Mouse (Mus musculus) mouse trophoblast stem cell (cell line): ENCODE results near the gene Fosl1.

Experiments
- in situ Hi-C, 2 experiments: fragments of 300-500 bp; cut with MseI, MboI; formaldehyde crosslinking; loops; 2 replicates in 1 of 2; 3 replicates in 1 of 2; pipeline ENCODE4 v1.15.1; 2025

The Fosl1 gene

GRCm38 (mm10) chr19:5424782-5425741, 22.3 kb upstream of the Fosl1 start, which contains the start of the genes Drap1 and AI837181:
TSS of gene Drap1 (minus strand) at chr19:5424979.
TSS of gene AI837181 (plus strand) at chr19:5425144.
- in situ Hi-C loops = no loop called here

GRCm38 (mm10) chr19:5425906-5426565, 21.3 kb upstream of the Fosl1 start:
- in situ Hi-C loops = no loop called here

- in situ Hi-C loops = no loop called here
Measured at GRCm38 (mm10) chr19:5426640-5427290, 20.6 kb upstream of the Fosl1 start.

- in situ Hi-C loops = no loop called here
Measured at GRCm38 (mm10) chr19:5428083-5428482, 19.3 kb upstream of the Fosl1 start.

- in situ Hi-C loops = no loop called here
Measured at GRCm38 (mm10) chr19:5429219-5429618, 18.1 kb upstream of the Fosl1 start.

- in situ Hi-C loops = no loop called here
Measured at GRCm38 (mm10) chr19:5429806-5430205, 17.5 kb upstream of the Fosl1 start.

- in situ Hi-C loops = no loop called here
Measured at GRCm38 (mm10) chr19:5430408-5430807, 16.9 kb upstream of the Fosl1 start.

- in situ Hi-C loops = no loop called here
Measured at GRCm38 (mm10) chr19:5431911-5432464, 15.4 kb upstream of the Fosl1 start.

GRCm38 (mm10) chr19:5432992-5433852, 14.1 kb upstream of the Fosl1 start:
- in situ Hi-C loops = no loop called here

- in situ Hi-C loops = no loop called here
Measured at GRCm38 (mm10) chr19:5433951-5434350, 13.4 kb upstream of the Fosl1 start.

- in situ Hi-C loops = no loop called here
Measured at GRCm38 (mm10) chr19:5444371-5444908, 2.9 kb upstream of the Fosl1 start.

- in situ Hi-C loops = no loop called here
Measured at GRCm38 (mm10) chr19:5444954-5445353, 2.4 kb upstream of the Fosl1 start.

- in situ Hi-C loops = no loop called here
Measured at GRCm38 (mm10) chr19:5445747-5446146, 1.6 kb upstream of the Fosl1 start.

GRCm38 (mm10) chr19:5448354-5449150, 1.2 kb downstream of the Fosl1 start:
- in situ Hi-C loops = no loop called here

- in situ Hi-C loops = no loop called here
Measured at GRCm38 (mm10) chr19:5449673-5450072, 2.3 kb downstream of the Fosl1 start.

GRCm38 (mm10) chr19:5451766-5452165, 4.4 kb downstream of the Fosl1 start:
- in situ Hi-C loops = no loop called here

GRCm38 (mm10) chr19:5455037-5455436, 7.7 kb downstream of the Fosl1 start:
- in situ Hi-C loops = no loop called here

- in situ Hi-C loops = no loop called here
Measured at GRCm38 (mm10) chr19:5455568-5455967, 8.2 kb downstream of the Fosl1 start.

- in situ Hi-C loops = no loop called here
Measured at GRCm38 (mm10) chr19:5456241-5456921, 9.0 kb downstream of the Fosl1 start.
